Mouse (Mus musculus) testis, postnatal 10 days (tissue): ENCODE measurements around the gene Sppl2b.

Experiments used
- DNase-seq: peaks from one replicate; pipeline ENCODE4 v3.0.0; 2021; ENCODE audit warnings: low spot score

The Sppl2b gene

DNA sequence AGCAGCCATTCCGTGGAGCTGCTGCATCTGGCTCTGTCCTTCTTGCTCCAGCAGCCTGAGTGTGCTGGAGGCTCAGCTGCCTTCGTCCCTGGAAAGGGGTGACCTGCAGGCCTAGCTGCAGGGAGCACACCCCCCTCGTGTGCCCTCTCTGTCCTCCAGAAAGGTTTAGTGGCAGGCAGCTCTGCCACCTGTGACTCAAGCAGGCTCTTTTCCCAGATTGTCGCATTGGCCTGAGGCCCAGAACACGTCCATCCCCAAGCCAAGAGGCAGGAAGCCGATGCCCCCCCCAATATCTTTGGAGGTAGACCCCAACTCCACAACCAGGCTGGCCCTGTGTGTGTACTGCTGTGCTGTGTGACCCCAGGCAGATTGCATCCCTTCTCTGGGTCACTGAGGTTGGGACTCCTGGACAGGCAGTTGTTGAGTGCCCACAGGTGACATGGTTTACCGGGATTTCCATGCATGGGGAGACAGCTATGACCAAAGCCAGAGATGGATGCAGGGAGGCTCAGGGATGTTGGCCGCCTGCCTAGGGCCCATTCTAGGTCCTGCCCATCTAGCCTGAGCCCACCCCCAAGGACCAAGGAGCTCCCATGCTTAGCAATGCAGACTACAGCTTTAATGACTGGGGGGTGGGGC lies 9.9 kb upstream of the Sppl2b start:
- no peak for DNase-seq

DNA sequence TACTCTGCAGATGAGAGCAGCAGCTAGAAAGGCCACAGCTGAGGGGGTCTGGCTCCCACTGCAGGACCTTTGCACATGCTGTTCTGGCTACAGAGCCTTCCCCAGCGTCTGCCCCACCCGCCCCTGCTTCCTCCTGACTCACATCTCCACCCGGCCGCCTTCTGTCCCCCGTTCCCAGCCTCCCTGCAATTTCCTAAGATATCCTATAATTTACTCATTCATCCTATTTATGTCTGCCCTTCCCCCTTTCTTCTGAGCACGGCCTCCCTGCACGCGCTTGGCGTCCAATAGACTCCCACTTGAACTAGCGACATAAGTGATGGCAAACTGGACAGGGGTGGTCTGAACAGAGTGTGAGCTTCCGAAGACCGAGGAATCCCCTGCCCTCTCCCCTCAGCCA lies 9.3 kb upstream of the Sppl2b start:
- no peak for DNase-seq

DNA sequence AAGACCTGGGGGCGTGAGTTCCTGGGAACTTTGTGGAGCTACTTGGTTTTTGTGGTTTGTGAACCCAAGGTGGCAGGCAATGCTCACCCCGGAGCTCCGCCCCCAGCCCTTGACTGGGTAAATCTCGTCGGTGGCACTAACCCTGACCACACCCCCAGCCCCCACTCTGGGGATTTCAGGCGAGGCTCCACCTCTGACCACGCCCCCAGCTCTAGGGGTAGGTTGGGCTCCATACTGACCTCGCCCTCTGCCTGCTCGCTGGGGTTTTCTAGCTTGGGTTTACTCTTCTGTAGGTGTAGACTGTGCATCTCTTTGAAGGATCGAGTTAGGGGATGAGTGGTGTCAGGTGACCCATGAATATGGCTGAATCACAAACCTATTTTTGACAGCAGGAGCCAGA lies 6.5 kb upstream of the Sppl2b start:
- peak; percentile 76 for DNase-seq

DNA sequence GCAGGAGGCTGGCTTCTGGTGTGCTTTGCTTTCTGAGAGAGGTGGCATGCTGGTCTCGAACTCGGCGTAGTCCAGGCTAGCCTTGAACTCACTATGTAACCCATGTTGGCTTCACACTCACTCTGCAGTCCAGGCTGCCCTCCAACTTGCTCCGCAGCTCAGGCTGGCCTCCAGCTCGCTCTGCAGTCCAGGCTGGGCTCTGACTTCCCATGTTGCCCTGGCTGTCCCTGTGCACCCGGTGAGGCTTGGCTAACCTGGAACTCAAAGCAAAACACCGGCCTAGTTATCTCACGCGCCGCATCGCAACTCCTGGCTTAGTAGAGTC lies 636 bp downstream of the Sppl2b start:
- DNase-seq = no peak

DNA sequence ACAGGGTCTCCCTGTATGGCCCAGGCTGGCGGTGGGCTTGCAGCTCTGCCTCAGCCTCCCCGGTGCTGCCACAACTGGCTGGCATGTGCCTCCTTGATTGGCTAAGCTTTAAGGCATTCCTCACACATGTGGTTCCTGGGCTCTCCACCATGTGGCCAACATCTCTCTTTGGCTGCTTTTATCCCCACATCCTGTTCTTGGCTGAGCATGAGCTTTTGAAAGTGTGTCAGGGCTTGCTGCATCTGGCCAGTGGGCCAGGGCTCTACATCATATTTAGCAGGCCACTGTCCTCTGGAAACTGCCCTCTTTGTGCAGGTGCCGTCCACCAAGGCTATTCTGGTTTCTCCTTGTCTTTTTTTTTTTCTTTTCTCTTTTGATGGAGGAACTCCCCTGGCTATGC lies 1.2 kb downstream of the Sppl2b start:
- no peak for DNase-seq

DNA sequence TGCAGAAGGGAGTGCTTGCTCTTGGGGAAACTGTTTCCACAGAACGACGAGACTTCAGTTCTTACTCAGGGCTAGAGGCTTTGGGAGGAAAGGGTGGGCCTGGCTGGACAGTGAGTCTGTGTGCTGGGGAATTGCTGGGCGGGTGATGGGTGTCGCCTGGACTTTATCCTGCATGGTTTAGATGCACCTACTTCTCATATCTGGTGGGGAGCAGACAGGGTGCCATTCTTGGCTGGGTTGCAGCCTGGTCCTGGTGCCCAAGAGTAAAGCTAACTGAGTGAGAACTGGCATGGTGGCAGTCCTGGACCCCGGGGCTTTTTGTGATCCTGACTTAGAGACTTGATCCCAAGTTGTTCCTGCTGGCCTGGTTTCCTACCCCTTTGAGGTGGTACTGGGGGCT lies 1.8 kb downstream of the Sppl2b start:
- DNase-seq = no peak

DNA sequence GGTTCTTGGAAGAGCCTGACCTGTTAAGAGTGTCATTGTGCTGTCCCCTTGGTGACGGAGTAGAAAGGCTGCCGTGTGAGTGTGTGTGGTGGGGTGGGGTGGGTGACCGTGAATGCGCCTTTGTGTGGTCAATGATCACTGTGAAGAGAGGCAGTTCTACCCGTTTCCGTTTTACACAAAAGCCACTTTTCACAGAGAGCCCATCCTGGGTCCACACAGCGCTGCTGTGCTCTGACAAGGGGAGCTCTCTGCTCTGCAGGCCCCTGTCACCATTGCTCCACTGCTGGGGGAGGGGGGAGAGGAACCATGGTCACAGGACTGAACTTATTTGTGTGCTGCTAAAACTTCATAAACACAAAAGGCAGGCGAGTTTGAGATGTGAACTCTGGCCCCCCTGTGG lies 2.3 kb downstream of the Sppl2b start:
- no peak for DNase-seq

DNA sequence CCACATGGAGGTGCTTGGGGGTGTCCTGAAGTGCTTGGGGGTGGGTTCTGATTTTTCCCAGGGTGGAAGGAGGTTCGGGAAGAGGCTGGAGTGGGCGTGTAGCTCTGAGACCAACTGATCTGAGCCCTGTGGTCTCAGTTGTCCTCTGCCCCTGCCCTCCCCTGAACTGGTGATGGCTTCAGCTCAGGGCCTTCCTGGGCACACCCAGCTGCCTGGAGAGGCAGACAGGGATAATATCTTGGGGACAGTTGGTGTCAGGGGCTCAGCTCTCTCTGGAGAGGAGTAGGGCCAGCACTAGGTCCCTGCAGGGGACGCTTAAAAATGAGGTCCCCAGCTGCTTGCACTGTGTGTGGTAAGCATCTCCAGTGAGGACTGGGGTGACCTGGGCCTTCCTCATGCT lies 2.8 kb downstream of the Sppl2b start:
- no peak for DNase-seq

DNA sequence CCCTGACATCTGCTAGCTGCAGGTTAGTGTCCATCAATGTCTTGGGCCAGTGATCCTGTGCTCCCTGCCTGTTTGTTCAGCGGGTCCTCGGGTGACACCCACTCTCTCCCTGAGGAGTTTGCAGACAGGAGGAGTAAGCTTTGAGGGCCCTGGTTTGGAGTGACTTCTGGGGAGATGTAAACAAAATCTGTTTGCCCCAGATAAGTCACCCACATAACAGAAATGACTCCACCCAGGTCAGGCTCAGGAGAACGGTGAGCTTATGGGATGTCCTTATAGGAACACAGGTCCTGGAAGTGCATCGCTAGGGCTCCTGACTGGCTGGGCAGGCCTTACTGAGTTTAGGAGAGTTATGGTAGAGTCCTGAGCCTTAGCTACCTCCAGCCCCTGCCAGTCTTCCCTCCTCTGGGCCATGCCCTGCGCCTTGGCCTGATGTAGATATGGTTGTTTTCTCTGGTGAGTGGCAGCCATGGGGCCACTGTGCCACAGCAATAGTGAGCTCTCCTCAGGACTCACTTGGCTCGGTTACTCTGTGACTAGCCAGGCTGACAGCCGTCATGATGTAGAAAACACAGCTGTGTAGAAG lies 3.4 kb downstream of the Sppl2b start:
- no peak for DNase-seq

DNA sequence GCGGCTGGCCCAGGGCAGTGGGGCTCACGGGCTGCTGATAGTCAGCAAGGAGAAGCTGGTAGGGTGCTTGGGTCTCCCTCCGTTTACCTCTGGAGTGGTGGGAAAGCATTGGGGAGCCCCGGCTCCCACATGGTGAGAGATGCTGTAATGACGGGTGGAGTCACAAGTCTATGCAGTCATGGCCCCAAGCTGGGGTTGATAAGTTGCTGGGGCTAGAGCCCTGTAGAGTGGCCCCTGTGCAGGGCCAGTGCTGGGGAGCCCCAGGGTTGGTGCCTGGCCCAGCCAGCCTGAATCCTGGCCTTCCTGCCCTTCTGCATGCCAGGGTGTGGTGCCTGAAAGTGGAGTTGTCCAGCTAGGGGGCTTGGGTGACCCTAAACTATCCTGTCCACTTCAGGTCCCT lies 7.2 kb downstream of the Sppl2b start:
- DNase-seq = no peak

DNA sequence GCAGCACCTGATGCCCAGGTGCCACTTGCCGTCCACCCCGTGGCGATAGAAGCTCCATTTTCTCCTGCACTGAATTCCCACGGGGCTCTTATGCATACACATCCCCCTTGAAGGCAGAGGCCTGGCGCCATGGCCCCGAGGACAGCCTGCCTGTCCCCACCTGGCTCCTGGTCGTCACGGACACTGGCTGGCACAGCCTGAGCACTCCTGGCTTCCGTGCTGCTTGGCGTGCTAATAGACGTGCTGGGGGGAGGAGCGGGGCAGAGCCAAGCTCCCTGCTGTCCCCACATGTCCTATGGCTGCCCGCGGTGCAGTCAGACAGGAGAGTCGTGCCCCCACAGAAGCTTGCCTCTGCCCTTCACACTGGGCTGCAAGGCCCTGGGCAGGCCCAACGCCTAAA lies 9.4 kb downstream of the Sppl2b start:
- DNase-seq = no peak

DNA sequence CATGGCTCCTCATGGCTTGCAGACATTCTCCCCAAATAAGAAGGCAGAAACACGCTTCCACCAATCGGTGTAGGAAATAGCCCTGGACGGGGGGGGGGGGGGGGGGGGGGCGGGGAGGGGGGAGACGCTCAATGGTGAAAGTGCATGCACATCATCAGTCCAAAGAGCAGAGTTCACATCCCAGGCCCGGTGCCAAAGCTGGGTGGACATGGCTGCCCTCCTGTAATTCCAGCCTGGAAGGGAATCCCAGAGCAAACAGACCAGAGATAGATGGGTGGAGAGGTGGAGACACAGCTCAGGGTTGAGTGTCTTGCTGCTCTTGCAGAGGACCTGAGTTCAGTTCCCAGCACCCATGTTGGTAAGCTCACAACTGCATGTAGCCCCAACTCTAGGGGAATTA lies 15.9 kb downstream of the Sppl2b start:
- DNase-seq = no peak

DNA sequence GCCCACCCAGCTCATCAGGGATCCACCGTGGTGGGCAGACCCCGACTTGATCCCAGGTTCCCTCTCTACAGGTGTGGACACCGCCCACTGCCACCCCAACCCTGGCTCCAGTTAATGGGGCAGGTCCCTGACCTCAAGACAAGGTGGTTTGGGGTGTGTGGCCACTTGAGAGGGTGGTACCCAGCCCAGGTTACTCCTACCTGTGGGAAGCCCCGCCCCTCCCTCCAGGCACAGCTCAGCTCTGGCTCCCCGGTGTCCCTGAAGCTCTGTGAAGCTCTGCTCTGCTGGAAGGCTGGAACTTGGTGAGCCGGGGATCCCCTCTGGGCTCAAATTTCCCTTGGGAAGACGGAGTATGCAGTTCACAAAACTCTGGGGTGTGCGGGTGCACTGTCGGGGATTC lies 16.5 kb downstream of the Sppl2b start, which contains the start of gene Tmprss9:
Gene Tmprss9 (plus strand): TSS at position 268 of the 400 bp plus-strand sequence.
- no peak for DNase-seq

DNA sequence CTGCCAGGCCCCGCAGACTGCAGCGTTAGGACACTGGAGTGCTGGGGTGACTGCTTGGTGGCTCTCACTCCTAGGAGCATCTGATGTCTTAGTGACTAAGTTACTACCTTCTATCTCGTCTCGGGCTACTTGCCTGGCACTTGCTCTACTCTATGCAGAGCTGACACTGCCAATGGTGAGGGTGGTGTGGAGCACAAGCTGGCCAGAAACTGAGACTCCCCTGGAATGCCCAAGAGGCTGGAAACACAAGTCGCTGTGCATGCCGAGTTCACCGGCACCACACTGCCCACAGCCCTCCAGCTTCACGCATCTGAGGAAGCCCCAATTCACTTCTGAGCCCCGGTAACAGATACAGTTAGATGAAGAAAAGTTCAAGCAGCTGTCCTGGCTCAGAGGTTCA lies 19.0 kb downstream of the Sppl2b start:
- no peak for DNase-seq

DNA sequence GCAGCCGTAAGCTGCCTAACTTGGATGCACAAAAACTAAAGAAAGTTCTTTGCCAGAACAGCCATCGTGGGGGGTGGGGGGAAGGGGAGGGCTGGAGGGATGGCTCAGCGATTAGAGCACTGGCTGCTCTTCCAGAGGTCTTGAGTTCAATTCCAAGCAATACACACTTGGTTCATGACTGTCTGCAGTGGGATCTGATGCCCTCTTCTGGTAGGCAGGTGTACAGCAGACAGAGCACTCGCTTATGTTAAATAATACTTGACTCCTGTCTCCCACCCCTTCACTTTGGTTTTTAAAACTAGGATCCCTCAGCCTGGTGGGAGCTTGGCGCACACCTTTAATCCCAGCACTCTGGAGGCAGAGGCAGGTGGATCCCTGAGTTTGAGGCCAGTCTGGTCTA lies 21.0 kb downstream of the Sppl2b start:
- peak; percentile 77 for DNase-seq

DNA sequence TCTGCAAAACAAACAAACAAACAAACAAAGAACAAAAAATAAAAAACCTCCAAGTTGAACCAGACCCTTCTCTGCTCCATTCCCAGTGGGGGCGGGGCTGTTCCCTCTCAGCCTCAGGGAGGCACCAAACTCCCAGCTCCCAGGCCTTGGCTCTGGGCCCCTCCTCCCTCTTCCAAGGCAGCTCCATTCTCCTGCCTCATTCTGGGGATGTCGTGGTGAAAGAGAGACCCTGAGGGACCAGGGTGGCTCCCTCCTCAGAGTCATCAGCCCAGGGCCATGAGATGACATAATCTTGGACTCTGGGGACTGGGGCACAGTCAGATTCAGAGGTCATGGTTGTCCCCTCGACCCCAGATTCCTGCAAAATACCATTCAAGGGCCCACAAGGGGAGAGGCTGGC lies 21.5 kb downstream of the Sppl2b start:
- peak; percentile 73 for DNase-seq

DNA sequence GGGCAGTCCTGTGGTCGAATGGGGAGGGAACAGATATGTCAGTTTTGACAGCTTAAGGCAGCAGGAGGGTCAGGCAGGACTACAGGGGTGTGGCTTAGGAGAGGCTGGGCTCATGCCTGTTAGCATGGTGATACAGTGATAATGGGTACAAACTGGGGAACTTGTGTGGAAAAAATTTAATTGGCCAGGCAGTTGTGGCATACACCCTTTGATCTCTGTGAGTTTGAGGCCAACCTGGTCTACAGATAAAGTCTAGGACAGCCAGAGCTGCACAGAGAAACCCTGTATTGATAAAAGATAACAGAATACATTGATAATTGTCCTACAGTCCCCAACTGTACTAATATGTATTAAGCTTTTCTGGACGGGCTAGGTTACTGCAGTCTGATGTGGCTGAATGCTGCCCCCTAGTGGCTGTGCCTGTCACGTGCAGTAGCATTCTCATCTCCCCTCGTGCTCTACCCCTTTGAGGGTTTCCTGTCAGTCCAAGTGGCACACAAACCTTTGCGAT lies 25.1 kb downstream of the Sppl2b start:
- peak; percentile 83 for DNase-seq

DNA sequence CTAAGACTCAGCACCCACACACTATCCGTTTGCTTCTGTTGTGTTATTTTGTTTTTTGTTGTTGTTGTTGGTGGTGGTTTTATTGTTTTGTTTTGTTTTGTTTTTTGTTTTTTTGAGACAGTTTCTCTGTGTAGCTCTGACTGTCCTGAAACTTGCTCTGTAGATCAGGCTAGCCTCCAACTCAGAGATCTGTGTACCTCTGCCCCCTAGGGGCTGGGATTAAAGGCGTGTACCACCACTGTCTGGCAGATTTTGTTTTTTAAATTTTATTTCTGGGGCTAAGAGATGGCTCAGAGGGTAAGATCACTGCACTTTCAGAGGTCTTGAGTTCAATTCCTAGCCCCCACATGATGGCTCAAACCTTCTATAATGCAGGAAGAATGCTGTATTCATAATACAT lies 25.8 kb downstream of the Sppl2b start:
- no peak for DNase-seq

DNA sequence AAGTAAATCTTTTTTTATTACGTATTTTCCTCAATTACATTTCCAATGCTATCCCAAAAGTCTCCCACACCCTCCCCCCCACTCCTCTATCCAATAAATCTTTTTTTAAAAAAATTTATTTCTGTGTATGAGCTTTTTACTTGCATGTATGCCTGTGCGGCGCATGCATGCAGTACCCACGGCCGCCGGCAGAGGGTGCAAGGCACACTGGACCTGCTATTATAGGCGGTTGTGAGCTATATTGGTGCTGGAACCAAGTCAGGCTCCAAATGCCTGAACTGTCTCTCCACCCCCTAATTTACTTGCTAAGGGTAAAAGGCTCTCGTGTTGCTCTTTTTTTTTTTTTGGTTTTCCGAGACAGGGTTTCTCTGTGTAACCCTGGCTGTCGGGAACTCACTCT lies 26.2 kb downstream of the Sppl2b start:
- peak; percentile 89 for DNase-seq

DNA sequence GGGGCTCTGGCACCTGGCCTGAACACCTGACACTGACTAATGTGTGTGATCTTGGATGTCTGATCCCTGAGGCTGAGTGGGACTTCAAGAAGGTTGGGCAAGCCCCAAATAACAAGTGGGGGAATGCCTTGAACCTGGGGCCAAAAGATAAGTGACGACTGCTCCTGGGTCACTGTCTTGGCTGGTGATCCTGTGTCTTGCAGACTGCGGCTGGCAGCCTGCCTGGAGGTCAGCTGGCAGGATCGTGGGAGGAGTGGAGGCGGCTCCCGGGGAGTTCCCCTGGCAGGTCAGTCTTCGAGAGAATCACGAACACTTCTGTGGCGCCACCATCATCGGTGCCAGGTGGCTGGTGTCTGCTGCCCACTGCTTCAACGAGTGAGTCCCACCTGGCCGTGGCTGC lies 32.1 kb downstream of the Sppl2b start:
- DNase-seq = peak; percentile 92

DNA sequence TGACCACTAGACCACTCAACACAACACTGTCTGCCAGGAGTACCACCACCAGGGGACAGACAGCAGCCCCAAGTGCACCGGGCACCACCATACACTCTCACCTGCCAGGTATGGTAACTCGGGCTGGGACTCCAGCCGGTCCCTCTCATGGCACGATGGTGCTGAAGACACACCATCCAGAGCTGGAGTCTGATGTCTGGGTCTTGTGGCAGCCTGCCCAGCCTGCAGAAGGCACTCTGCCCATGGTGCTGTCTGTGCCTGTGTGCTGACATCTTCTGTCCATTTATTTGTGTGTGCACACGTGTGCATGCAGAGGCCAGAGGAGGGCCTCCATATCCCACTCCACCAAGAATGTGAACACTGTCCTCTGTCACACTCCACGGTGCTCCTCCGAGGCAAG lies 40.0 kb downstream of the Sppl2b start:
- DNase-seq = no peak

DNA sequence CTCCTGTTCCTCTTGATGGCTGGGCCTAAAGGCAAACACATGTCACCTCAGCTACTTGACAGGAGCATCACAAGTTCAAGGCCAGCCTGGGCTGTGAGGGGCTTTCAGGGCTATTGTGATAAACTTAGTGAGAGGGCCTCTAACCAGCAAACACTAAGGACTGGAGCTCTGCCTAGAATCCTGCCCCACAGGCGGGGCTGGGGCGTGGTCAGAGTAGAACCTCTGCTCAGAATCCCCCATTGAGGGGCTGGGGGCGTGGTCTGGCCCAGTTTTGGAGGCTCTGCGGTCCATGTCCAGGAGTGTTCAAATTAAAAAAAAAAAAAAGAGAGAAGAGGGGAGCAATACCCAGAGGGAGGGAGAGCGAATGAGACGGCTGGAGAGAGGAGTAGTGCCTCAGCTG lies 40.6 kb downstream of the Sppl2b start:
- no peak for DNase-seq

DNA sequence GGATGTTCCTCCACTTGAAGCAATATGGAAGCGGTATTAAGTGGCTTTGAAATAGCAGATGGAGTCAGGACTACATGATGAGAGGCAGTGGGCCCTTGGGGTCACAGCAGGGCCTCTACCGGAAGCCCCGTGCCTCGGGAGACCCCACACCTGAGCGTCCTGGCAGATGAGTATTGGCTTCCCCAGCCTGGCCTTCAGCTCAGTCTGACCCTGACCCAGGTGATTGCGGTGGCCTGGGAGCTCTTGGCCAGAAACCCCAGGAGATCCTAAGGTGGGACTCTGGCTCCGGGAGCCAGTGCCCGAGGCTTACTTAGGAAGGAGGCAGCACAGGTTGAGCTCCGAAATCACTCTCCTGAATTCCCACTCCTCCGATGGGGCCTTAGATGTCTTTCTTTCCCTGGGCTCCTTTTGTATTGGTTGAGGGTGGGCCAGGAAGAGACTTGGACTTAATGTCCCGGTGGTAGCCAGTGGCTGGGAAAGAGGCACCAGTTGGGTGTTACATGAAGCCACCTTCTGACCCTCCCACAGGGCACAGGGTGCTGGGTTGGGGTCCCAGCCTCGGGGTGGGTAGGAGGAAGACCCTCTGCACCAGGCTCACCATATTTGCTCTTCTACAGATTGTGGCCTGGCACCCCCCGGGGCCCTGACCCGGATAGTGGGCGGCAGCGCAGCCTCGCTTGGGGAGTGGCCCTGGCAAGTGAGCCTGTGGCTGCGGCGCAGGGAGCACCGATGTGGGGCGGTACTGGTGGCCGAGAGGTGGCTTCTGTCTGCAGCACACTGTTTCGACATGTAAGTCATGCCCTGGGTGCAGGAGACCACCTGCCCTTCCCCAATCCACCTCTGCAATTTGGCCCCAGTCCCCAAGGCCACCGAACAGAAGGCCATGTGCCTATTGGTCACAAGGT lies 41.8 kb downstream of the Sppl2b start:
- DNase-seq = no peak
